Mouse (Mus musculus) brain, adult 2 months (tissue): ENCODE measurements around the gene Cryaa.
A peak's percentile ranks its signal among the peaks of the same experiment; 100 is the strongest.

ENCODE experiments used
- DNase-seq: peaks from one replicate; pipeline ENCODE4 v3.0.0; 2011; ENCODE audit warnings: low read depth, low spot score

The Cryaa gene

GRCm38 (mm10) chr17:31677507-31677906 lies at the start of gene Cryaa:
Gene Cryaa, plus strand, starts transcription at chr17:31677807.
- DNase-seq: no peak

GRCm38 (mm10) chr17:31627961-31628360 lies 49.6 kb upstream of the Cryaa start:
- no peak for DNase-seq

DNA sequence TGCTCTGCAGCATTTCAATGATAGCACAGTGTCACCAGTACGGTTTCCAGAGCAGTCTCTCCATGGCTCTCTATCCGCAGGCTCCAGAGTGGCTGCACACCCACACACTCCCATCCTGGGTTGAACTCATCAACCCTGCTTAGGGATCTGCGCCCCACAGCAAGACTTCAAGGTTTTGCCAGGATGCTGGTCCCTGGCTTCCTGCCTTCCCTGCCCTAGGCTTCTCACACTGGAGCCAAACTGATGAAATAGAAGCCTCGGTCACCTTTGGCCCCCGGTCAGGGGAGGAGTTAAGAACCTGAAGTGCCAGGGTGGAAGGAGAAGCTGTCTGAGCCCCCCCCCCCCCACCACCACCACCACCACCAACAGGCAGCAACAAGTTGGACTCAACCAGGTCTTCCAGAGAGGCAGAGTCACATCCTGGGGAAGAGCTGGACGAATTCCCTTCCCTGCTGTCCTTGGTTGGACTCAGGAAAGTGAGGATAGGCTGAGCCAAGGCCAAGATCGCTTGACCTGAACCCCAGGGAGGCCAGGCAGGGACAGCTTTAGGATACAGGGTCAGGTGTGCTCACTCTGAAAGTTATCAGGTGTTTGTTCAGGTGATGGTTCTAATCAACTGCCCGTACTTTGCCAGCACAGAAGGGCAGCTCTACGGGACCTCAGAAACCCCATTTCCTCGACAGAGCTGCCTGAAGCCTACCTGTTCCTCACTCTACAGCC lies 46.4 kb upstream of the Cryaa start:
- peak; percentile 10 for DNase-seq

GRCm38 (mm10) chr17:31633007-31633406 lies 44.6 kb upstream of the Cryaa start:
- DNase-seq: no peak

- DNase-seq: no peak
Observed at GRCm38 (mm10) chr17:31634896-31635295, 42.7 kb upstream of the Cryaa start.

DNA sequence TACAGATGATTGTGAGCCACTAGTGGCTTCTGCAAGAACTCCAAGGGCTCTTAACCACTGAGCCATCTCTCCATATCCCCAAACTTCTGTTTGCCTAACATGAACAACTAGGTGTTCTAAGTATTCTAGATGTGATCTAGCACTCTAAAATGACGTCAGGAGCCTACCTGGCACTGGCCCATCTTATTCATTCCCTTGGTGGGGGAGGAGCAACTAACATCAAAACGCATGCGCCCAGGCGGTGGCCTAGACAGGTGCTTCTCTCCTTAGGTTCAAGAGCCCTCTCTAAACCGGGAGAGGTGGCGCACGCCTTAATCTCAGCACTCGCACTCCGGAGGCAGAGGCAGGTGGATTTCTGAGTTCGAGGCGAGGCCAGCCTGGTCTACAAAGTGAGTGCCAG lies 41.8 kb upstream of the Cryaa start:
- DNase-seq: no peak

GRCm38 (mm10) chr17:31636277-31636941 lies 41.2 kb upstream of the Cryaa start:
- DNase-seq: no peak

DNA sequence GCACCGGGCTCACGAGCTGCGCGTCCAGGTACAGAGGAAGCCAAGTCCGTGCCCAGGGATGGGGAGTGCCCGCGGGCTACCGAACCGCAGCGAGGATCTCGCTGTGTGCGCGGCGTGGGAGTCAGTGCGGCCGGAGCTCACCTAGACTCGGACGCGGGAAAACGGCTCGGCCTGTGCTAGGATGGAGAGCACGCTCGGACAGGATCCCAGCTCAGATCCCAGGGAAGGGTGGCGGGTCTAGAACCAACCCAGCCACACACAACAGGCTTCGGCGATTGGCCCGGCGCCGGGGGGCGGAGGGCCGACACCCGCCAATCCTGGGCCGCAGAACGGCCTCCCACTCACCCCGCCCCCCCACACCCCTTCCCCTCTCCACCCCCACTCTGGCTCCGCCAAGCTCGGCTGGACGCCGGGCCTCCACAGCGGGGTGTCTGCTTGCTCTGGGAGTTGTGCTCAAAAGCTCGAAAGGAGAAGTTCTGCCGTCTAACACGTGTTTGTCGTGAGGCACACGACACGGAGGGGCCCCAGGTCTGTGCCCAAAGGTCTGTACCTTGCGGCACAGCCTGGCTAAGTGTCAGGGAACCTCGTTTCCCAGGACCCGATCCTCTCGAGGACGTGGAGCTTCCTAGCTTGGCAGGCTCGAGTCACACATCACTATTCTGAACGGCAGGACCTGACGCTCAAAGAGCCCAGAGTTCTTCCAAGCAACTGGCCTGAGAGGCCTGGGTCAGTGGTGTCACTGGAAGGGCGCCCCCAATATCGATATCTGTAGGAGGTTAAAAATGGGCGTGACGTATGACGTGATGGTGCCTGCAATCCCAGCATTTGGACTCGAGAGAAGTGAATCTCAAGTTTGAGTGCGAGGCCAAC lies 40.4 kb upstream of the Cryaa start, which contains the start of gene Cbs:
Gene Cbs (minus strand): TSS at position 297 of the 870 bp plus-strand sequence.
- DNase-seq: peak; percentile 54

DNA sequence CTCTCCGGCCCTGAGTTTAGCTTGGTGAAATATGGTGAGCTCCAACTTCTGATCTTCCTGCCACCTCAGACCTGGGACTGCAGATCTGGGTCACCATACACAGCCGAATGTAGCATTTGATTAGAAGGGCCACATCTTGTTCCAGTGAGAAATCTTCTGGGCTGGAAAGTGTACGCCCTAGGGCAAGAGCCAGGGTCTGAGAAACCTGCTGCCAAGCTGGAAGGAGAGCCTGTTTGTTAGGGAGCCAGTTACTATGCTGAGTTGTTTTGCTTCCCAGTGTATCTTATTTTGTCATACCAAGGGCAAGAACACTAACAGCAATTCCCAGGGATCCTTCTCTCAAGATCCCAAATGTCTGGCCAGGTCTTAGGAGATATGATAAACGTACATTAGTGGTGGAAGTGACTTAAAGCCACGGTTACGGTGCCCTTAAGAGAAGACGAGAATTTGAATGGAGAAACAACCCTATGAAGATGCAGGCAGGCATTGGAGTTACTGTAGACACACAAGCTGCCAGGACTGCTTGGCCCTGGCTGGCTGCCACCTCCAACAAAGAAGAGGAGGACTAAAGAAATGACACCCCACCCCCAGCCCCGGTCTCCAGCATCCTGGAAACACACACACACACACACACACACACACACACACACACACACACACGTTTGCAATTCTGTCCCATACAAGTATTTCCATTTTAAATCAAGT lies 39.6 kb upstream of the Cryaa start:
- DNase-seq: peak; percentile 60

DNA sequence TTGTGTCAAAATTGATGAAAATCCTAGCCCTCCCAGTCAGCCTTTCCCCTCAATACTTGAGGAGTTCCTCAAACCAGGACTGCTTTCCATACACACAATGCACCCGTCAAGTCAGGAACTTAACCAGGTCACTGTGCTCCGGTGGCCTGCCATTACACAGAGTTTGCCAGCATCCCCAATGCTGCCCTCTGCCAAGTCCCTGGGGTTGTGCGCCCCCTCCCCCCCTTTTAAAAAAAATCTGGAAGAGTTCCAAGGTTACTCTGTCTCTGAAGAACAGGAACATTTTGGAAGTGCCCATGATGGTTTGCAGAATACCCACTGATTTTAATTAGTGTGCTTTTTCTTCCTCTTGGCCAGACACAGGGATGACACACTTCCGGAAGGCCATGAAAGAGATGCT lies 38.0 kb upstream of the Cryaa start:
- DNase-seq: no peak

GRCm38 (mm10) chr17:31642331-31642730 lies 35.3 kb upstream of the Cryaa start:
- no peak for DNase-seq

GRCm38 (mm10) chr17:31642913-31643312 lies 34.7 kb upstream of the Cryaa start:
- no peak for DNase-seq

GRCm38 (mm10) chr17:31646199-31647002 lies 31.2 kb upstream of the Cryaa start:
- no peak for DNase-seq

- no peak for DNase-seq
Observed at GRCm38 (mm10) chr17:31652152-31652551, 25.5 kb upstream of the Cryaa start.

GRCm38 (mm10) chr17:31653277-31653676 lies 24.3 kb upstream of the Cryaa start:
- DNase-seq: no peak

DNA sequence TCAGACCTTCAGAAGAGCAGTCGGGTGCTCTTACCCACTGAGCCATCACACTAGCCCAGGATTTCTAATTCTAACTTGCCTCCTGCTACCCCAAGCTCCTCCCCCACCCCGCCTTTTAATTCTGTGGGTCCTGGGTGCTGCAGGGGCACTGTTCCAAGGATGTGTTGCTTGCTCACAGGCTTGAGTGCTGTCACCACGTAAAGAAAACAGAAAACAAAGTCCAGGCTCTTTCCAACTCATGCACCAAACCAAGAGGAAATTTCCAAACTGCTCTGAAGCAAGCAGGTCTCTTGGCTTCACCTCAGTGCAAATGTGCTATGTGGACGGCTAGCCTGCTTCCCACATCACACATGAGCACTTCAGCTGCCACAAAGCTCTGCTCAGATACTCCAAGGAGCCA lies 22.2 kb upstream of the Cryaa start:
- no peak for DNase-seq

GRCm38 (mm10) chr17:31656682-31657081 lies 20.9 kb upstream of the Cryaa start:
- DNase-seq: no peak

DNA sequence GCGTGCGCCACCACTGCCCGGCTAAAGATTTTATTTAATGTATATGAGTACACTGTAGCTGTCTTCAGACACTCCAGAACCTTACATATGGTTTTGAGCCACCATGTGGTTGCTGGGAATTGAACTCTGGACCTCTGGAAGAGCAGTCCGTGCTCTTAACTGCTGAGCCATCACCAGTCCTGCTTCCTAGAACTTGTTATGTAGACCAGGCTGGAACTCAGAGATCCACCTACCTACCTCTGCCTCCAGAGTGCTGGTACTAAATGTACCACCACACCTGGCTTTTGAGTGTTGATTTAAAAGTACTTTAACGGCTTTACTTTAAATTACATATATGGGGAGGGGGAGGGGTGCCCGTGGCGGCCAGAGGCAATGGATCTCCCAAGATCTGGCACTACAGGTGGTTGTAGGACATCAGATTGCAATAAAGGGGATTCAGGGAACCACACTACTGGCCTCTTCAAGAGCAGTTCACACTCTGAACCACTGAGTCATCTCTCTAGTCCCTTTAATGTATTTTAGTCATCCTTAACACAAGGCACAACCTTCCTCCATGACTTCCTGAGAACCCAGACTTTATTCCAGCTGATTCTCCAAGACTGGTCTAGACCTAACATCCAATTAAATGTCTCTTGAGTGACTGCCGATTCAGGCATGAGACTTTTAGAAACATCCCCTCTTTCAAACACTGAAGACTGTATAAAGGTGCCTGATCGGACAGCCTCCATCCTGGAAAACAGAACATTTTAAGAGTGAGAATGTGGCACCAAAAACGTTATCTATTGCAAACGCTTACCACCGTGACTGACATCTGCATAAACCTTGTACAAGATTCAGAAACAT lies 20.2 kb upstream of the Cryaa start:
- DNase-seq: no peak

DNA sequence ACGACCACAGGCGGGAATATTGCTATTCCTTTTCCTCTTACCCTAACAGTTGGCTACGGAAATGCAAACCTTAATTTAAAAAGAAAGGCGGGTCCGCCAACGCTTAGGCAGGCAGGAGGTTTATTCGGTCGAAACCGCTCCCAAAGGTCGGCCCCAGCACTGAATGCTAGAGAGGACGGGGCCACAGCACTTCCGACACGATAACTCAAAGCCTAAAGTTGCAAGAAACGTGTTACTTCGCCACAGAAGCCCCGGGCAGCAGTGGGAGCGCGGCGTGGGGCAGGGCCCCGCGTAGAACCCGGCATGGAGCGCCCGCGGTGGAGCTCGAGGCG lies 19.5 kb upstream of the Cryaa start:
- DNase-seq: no peak
